Mouse (Mus musculus): Measurements from ENCODE around the gene Syf2. TPM values are rescaled to one million over a fixed set of nuclear protein-coding genes. Genes with fewer than 3 reads are reported as not detected.

The Syf2 gene
- polyA plus RNA-seq, 1 experiment: 9.2 TPM

DNA sequence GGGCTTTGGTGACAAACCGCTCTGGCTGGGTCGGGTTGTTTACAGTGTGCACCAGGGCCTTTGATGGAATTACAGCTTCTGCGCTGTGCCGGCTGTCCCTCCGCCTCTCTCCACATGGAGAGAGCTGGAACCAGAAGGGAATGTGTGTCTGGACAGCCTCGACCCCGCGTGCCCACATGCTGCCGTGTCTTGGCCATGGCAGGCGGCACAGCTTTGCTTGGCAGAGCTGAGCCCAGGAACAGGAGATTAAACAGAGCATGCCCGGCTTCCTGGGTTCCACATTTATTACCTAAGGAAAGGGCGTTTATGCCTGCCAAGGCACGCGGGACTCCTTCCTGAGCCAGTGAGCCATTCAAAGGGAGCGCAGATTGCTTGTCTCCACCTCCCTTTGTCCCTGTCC, 23.8 kb downstream of the Syf2 start:
- TF ChIP-seq CTCF (IDR thresholded peaks at IDR 0.05; ENCODE audit: extremely low read depth, insufficient read length, insufficient replicate concordance, low read depth, low read length) (no peak), POLR2A (IDR thresholded peaks at IDR 0.05; ENCODE audit: low read depth, low read length) (no peak)
- peaks cover 4% of the 10 kb centered on the region for H3K4me1 ChIP-seq (ENCODE audit: control insufficient read depth, insufficient read depth, insufficient read length, low read length)
- H3K27me3 ChIP-seq (ENCODE audit: control insufficient read depth, insufficient read depth, low read length): no peaks in the 10 kb centered on the region; the same call in 1 of the 2 replicates
- 18% methylated on average over 15 of the region's 15 CpGs for WGBS
- H3K4me3 ChIP-seq (ENCODE audit: low read depth, low read length): no peak overlapping the region
- H3K27ac ChIP-seq (ENCODE audit: insufficient read depth, low read depth, low read length): no peak overlapping the region
- H3K36me3 ChIP-seq (ENCODE audit: control insufficient read depth, insufficient read depth, low read length): no peaks in the 10 kb centered on the region

DNA sequence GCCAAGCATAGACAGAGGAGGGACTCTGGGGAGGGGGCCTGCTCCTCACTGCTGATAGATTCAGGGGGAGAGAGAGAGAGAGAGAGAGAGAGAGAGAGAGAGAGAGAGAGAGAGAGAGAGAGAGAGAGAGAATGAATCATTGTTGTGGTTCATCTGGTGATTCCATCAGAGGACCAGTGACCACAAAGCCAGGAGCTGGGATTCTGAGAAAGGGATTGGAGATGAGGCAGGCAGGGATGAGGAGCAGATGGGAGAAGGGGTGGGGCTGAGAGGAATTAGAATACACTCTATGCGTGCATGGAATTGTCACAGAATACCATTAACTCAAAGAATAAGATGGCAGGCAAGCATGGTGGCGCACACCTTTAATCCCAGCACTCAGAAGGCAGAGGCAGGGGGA, 24.5 kb downstream of the Syf2 start:
- H3K27ac ChIP-seq (ENCODE audit: insufficient read depth, low read depth, low read length): no peak overlapping the region
- no peaks in the 10 kb centered on the region; the same call in 1 of the 2 replicates for H3K27me3 ChIP-seq (ENCODE audit: control insufficient read depth, insufficient read depth, low read length)
- WGBS: 88% methylated on average over 2 of the region's 2 CpGs
- TF ChIP-seq POLR2A (IDR thresholded peaks at IDR 0.05; ENCODE audit: low read depth, low read length): no peak
- no peak for TF ChIP-seq CTCF (IDR thresholded peaks at IDR 0.05; ENCODE audit: extremely low read depth, insufficient read length, insufficient replicate concordance, low read depth, low read length)
- H3K36me3 ChIP-seq (ENCODE audit: control insufficient read depth, insufficient read depth, low read length): no peaks in the 10 kb centered on the region
- peaks cover 4% of the 10 kb centered on the region for H3K4me1 ChIP-seq (ENCODE audit: control insufficient read depth, insufficient read depth, insufficient read length, low read length)
- H3K4me3 ChIP-seq (ENCODE audit: low read depth, low read length): no peak overlapping the region

DNA sequence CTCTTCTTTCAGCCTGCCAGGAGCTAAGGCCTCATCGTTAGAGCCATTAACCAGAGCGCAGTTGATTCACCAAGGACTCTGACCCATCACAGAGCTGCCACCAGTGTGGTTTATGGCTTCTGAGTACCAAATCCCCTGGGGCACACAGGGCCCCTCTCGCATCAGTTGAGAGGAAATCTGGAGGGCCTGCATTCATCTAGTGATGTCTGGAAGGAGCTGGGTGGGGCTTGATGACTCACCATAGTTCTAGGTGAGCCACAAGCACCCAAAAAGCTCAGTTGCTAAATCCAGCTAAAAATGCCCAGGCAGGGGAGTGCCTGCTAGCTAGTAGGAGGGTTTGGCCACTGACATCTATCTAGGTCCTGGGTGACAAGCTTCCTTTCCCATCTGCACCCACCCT, 25.1 kb downstream of the Syf2 start:
- no peaks in the 10 kb centered on the region for H3K36me3 ChIP-seq (ENCODE audit: control insufficient read depth, insufficient read depth, low read length)
- TF ChIP-seq CTCF (IDR thresholded peaks at IDR 0.05; ENCODE audit: extremely low read depth, insufficient read length, insufficient replicate concordance, low read depth, low read length) (no peak), POLR2A (IDR thresholded peaks at IDR 0.05; ENCODE audit: low read depth, low read length) (no peak)
- no peak overlapping the region for H3K4me3 ChIP-seq (ENCODE audit: low read depth, low read length)
- no peaks in the 10 kb centered on the region; the same call in 1 of the 2 replicates for H3K27me3 ChIP-seq (ENCODE audit: control insufficient read depth, insufficient read depth, low read length)
- no peak overlapping the region for H3K27ac ChIP-seq (ENCODE audit: insufficient read depth, low read depth, low read length)
- WGBS: 27% methylated on average over 3 of the region's 3 CpGs
- no peaks in the 10 kb centered on the region; the same call in 1 of the 2 replicates for H3K4me1 ChIP-seq (ENCODE audit: control insufficient read depth, insufficient read depth, insufficient read length, low read length)

DNA sequence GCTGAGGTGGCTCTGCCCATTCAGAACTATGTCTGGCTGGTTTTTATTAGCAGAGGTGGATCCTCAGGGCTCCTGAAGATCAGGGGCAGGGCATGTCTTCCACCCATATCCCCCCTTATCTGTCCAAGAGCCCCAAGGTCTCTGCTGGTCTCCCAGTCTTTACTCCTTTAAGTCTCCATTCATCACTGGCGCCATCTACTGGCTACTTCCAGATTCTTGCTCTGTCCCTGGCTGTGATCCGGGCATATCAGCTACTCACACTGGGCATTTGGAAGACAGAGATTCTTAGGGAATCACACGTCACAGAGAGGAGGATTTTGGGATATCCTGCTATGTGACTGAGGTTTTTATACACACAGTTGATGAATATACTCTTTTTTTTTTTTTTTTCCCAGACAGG, 25.6 kb downstream of the Syf2 start:
- WGBS: 8% methylated on average over 3 of the region's 3 CpGs
- no peaks in the 10 kb centered on the region for H3K36me3 ChIP-seq (ENCODE audit: control insufficient read depth, insufficient read depth, low read length)
- H3K27ac ChIP-seq (ENCODE audit: insufficient read depth, low read depth, low read length): no peak overlapping the region
- no peaks in the 10 kb centered on the region; the same call in 1 of the 2 replicates for H3K27me3 ChIP-seq (ENCODE audit: control insufficient read depth, insufficient read depth, low read length)
- peak; percentile 67; the same call in 1 of the 2 replicates for TF ChIP-seq CTCF (IDR thresholded peaks at IDR 0.05; ENCODE audit: extremely low read depth, insufficient read length, insufficient replicate concordance, low read depth, low read length)
- TF ChIP-seq POLR2A (IDR thresholded peaks at IDR 0.05; ENCODE audit: low read depth, low read length): no peak
- no peak overlapping the region for H3K4me3 ChIP-seq (ENCODE audit: low read depth, low read length)
- no peaks in the 10 kb centered on the region; the same call in 1 of the 2 replicates for H3K4me1 ChIP-seq (ENCODE audit: control insufficient read depth, insufficient read depth, insufficient read length, low read length)

DNA sequence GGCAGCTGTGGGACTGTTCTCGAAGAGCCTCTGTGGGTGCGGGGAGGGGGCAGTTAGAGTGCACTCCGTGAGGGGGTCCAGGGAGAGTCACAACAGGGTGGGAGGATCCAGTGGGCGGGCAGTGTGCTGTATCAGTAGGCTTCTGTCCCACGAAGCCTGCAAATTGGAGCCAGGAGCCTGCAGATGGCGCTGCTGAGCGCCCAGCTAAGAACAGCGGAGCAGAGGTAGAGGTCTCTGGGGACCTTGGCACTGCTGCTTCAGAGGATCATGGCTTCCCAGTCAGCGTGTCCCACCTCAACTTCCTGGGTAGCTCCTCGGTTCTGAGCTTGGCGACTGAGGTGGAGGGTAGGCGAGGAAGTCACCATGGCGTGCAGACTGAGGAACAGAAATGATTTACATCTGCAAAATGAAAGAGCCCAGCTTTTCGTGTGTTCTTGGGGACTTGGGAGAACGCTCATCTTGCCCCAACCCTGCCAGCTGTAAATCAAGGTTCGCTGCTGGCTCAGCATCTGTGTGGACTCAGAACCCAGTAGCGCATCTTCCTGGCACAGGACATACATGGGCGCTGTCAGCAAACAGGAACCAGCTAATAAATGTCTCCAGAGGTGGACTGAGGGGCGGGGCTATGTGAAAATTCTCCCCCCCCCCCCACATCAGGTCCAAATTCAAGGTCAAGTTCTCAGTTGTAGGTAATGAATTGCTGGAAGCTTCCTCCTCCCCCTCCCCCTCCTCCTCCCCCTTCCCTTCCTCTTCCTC, 32.5 kb downstream of the Syf2 start:
- no peaks in the 10 kb centered on the region for H3K36me3 ChIP-seq (ENCODE audit: control insufficient read depth, insufficient read depth, low read length)
- H3K27me3 ChIP-seq (ENCODE audit: control insufficient read depth, insufficient read depth, low read length): no peaks in the 10 kb centered on the region
- H3K27ac ChIP-seq (ENCODE audit: insufficient read depth, low read depth, low read length): no peak overlapping the region
- H3K4me1 ChIP-seq (ENCODE audit: control insufficient read depth, insufficient read depth, insufficient read length, low read length): peaks cover 1% of the 10 kb centered on the region
- TF ChIP-seq CTCF (IDR thresholded peaks at IDR 0.05; ENCODE audit: extremely low read depth, insufficient read length, insufficient replicate concordance, low read depth, low read length): peak; percentile 51; the same call in 1 of the 2 replicates
- no peak for TF ChIP-seq POLR2A (IDR thresholded peaks at IDR 0.05; ENCODE audit: low read depth, low read length)
- peak overlapping the region; percentile 50 for H3K4me3 ChIP-seq (ENCODE audit: low read depth, low read length)
- 15% methylated on average over 19 of the region's 19 CpGs for WGBS

DNA sequence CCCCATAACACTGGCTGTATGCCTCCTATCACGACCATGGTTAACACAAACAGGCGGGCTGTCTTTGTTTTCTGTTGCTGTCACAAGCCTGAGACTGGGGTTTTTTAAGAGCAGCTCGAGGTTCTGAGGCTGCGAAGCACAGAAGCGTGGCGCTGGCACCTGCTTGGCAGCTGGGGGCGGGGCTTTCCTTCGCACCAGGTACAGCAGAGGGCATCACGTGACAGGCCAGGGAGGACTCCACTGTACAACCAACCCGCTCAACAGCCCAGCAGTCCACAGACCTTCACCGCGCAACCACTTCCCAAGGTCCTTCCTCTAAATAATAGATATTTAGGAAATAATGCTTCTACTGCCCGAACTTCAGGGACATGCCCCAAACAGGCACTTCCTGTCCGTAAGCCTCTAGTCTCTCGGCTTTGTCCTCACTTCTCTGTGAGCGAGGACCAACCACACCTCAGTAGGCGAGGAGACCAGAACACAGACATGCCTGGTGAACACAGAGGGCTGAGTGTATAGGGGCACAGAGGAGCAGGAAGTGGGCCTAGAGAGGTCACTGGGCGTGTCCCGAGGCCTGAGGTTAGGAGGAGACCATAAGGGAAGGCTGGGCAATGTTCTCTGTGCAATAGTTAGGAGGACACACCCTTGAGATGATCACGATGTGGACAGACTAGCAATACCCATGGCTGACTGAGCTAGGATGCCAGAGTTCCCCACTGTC, 37.3 kb downstream of the Syf2 start:
- Histone ChIP-seq H3K4me1 (ENCODE audit: control insufficient read depth, insufficient read depth, insufficient read length, low read length) (peaks cover 3% of the 10 kb centered on the region; the same call in 1 of the 2 replicates), H3K27me3 (ENCODE audit: control insufficient read depth, insufficient read depth, low read length) (no peaks in the 10 kb centered on the region), H3K4me3 (ENCODE audit: low read depth, low read length) (no peak overlapping the region), H3K36me3 (ENCODE audit: control insufficient read depth, insufficient read depth, low read length) (no peaks in the 10 kb centered on the region), H3K27ac (ENCODE audit: insufficient read depth, low read depth, low read length) (no peak overlapping the region)
- 51% methylated on average over 20 of the region's 20 CpGs for WGBS
- TF ChIP-seq POLR2A (IDR thresholded peaks at IDR 0.05; ENCODE audit: low read depth, low read length): no peak
- no peak for TF ChIP-seq CTCF (IDR thresholded peaks at IDR 0.05; ENCODE audit: extremely low read depth, insufficient read length, insufficient replicate concordance, low read depth, low read length)

DNA sequence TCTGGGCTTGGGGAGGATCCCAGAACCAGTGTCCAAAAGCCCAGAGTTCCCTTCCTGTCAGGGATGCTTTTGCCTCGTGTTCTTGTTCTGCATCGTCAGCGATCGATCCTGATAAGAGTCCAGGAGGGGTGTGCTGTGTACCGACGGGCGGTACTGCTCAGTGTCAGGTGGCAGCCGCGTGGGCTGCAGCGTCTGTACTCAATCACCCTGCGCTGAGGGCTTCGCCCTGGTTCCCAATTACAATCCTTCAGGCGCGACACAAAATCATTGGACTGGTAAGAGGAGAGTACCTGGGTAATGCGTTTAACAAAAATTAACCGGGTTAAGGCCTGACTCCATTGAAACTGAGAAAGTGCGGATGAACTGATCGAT, 37.9 kb downstream of the Syf2 start:
- WGBS: 64% methylated on average over 18 of the region's 18 CpGs
- Histone ChIP-seq H3K36me3 (ENCODE audit: control insufficient read depth, insufficient read depth, low read length) (no peaks in the 10 kb centered on the region), H3K4me1 (ENCODE audit: control insufficient read depth, insufficient read depth, insufficient read length, low read length) (peaks cover 3% of the 10 kb centered on the region; the same call in 1 of the 2 replicates), H3K27me3 (ENCODE audit: control insufficient read depth, insufficient read depth, low read length) (no peaks in the 10 kb centered on the region), H3K4me3 (ENCODE audit: low read depth, low read length) (no peak overlapping the region), H3K27ac (ENCODE audit: insufficient read depth, low read depth, low read length) (no peak overlapping the region)
- TF ChIP-seq CTCF (IDR thresholded peaks at IDR 0.05; ENCODE audit: extremely low read depth, insufficient read length, insufficient replicate concordance, low read depth, low read length): no peak
- TF ChIP-seq POLR2A (IDR thresholded peaks at IDR 0.05; ENCODE audit: low read depth, low read length): no peak
